In genomic region chr11:80301316-80302045, GRCm38 (mm10) we compare ENCODE assay signal across 8 mouse cellular contexts. TPM values are rescaled to one million over a fixed set of nuclear protein-coding genes. Genes with fewer than 3 reads are reported as not detected.
DNase-seq lines count a peak whose midpoint lies in the region; ATAC-seq and TF ChIP-seq lines count a peak whose summit lies in the region.

No protein-coding gene starts in this region.

- intact Hi-C loops in left cerebral cortex, adult 2 months (cut with DNase I) = loop anchor here (5.0 kb wide), 1 partner anchor 51 kb away; no protein-coding TSS in a partner anchor
- intact Hi-C loops in gastrocnemius, adult 2 months (cut with DNase I) = loop anchor here (5.0 kb wide), 1 partner anchor 51 kb away; no protein-coding TSS in a partner anchor

- under 1% methylated on average over 51 of the region's 53 CpGs for WGBS in hindbrain, embryonic 13.5 days
- under 1% methylated on average over 53 of the region's 53 CpGs for WGBS in limb, embryonic 15.5 days
- WGBS in midbrain, embryonic 15.5 days = under 1% methylated on average over 52 of the region's 53 CpGs

- H3K4me1 ChIP-seq in hindbrain, embryonic 13.5 days (replicated peaks) = peaks cover 43% of the 10 kb centered on the region
- peaks cover 31% of the 10 kb centered on the region for H3K4me1 ChIP-seq in limb, embryonic 15.5 days
- peaks cover 45% of the 10 kb centered on the region for H3K4me1 ChIP-seq in midbrain, embryonic 15.5 days

- H3K27ac ChIP-seq in left cerebral cortex, adult 2 months = peak overlapping the region; percentile 55
- H3K27ac ChIP-seq in gastrocnemius, adult 2 months = peak overlapping the region; percentile 86
- H3K27ac ChIP-seq in hindbrain, embryonic 13.5 days = peak overlapping the region; percentile 84
- no peak overlapping the region for H3K27ac ChIP-seq in limb, embryonic 15.5 days
- peak overlapping the region; percentile 68 for H3K27ac ChIP-seq in midbrain, embryonic 15.5 days

- peak overlapping the region; percentile 83 for H3K9ac ChIP-seq in hindbrain, embryonic 13.5 days
- peak overlapping the region; percentile 47 for H3K9ac ChIP-seq in limb, embryonic 15.5 days
- peak overlapping the region; percentile 50 for H3K9ac ChIP-seq in midbrain, embryonic 15.5 days

- no peaks in the 10 kb centered on the region for H3K9me3 ChIP-seq in hindbrain, embryonic 13.5 days
- H3K9me3 ChIP-seq in limb, embryonic 15.5 days = no peaks in the 10 kb centered on the region
- H3K9me3 ChIP-seq in midbrain, embryonic 15.5 days = no peaks in the 10 kb centered on the region

- H3K4me3 ChIP-seq in left cerebral cortex, adult 2 months = peak overlapping the region; percentile 78
- H3K4me3 ChIP-seq in gastrocnemius, adult 2 months = peak overlapping the region; percentile 95
- peak overlapping the region; percentile 74 for H3K4me3 ChIP-seq in hindbrain, embryonic 13.5 days
- H3K4me3 ChIP-seq in limb, embryonic 15.5 days = peak overlapping the region; percentile 61
- peak overlapping the region; percentile 74 for H3K4me3 ChIP-seq in midbrain, embryonic 15.5 days

- ATAC-seq in hindbrain, embryonic 13.5 days (ENCODE audit: low FRiP score) = peak; percentile 50
- no peak for ATAC-seq in limb, embryonic 15.5 days (ENCODE audit: insufficient number of reproducible peaks, low FRiP score, low TSS enrichment, low read depth)
- peak; percentile 71 for ATAC-seq in midbrain, embryonic 15.5 days (replicated peaks)

- DNase-seq in left cerebral cortex, adult 2 months (ENCODE audit: extremely low spot score in 1 of 2, low spot score in 2 of 2) = peak in 1 of 2 experiments; percentile 38
- DNase-seq in left cerebral cortex, adult 11 months (ENCODE audit: low spot score) = no peak
- peak; percentile 25 for DNase-seq in cerebellum, adult 8-10 months
- peak; percentile 82 for DNase-seq in gastrocnemius, adult 2 months
- peak; percentile 71 for DNase-seq in testis, postnatal 10 days (ENCODE audit: low spot score)

- H3K4me2 ChIP-seq in hindbrain, embryonic 13.5 days = peak overlapping the region; percentile 99
- peak overlapping the region; percentile 97 for H3K4me2 ChIP-seq in limb, embryonic 15.5 days
- H3K4me2 ChIP-seq in midbrain, embryonic 15.5 days = peak overlapping the region; percentile 100

- H3K36me3 ChIP-seq in hindbrain, embryonic 13.5 days = no peaks in the 10 kb centered on the region
- no peaks in the 10 kb centered on the region for H3K36me3 ChIP-seq in limb, embryonic 15.5 days
- H3K36me3 ChIP-seq in midbrain, embryonic 15.5 days (replicated peaks) = no peaks in the 10 kb centered on the region

- TF ChIP-seq CTCF in left cerebral cortex, adult 2 months (IDR thresholded peaks at IDR 0.05) = peak; percentile 14
- TF ChIP-seq CTCF in gastrocnemius, adult 2 months (IDR thresholded peaks at IDR 0.05) = peak; percentile 46

- H3K27me3 ChIP-seq in hindbrain, embryonic 13.5 days = peaks cover 5% of the 10 kb centered on the region; the same call in 1 of the 2 replicates
- peaks cover 49% of the 10 kb centered on the region for H3K27me3 ChIP-seq in limb, embryonic 15.5 days
- no peaks in the 10 kb centered on the region for H3K27me3 ChIP-seq in midbrain, embryonic 15.5 days (replicated peaks)

RNA-seq across cellular contexts. Expression of gene Rhbdl3, which starts 0.8 kb away (rescaled TPM):
- total RNA-seq in left cerebral cortex, adult 2 months (2021) = 10 to 100 TPM; 22.9 to 27.7 TPM
- 1 to 10 TPM; 3.9 to 7.6 TPM for total RNA-seq in gastrocnemius, adult 2 months (2021)
- polyA plus RNA-seq in hindbrain, embryonic 13.5 days (2015; fragmentation: Nextera tagmentation; extraction: Ambion mirVana) = 14.0 and 16.0 TPM in 2 replicates
- 5.7 and 7.8 TPM in 2 replicates for polyA plus RNA-seq in limb, embryonic 15.5 days (2015; fragmentation: Nextera tagmentation; extraction: Ambion mirVana)
- polyA plus RNA-seq in midbrain, embryonic 15.5 days (2015; fragmentation: Nextera tagmentation; extraction: Ambion mirVana) = 9.2 and 10.8 TPM in 2 replicates
